ENCODE assay signal across 7 mouse cellular contexts in genomic region chr12:81484212-81484611, GRCm38 (mm10). TPM values are rescaled to one million over a fixed set of nuclear protein-coding genes. Genes with fewer than 3 reads are reported as not detected.
DNase-seq lines count a peak whose midpoint lies in the region; ATAC-seq and TF ChIP-seq lines count a peak whose summit lies in the region.

No protein-coding gene starts in this region.

- H3K27me3 ChIP-seq in lung, embryonic 15.5 days = no peaks in the 10 kb centered on the region
- no peaks in the 10 kb centered on the region for H3K27me3 ChIP-seq in embryonic facial prominence, embryonic 13.5 days
- H3K27me3 ChIP-seq in intestine, postnatal 0 days (replicated peaks; ENCODE audit: control insufficient read depth, insufficient read depth, low read length) = no peaks in the 10 kb centered on the region
- no peaks in the 10 kb centered on the region for H3K27me3 ChIP-seq in small intestine, adult 2 months (ENCODE audit: control insufficient read depth, insufficient read depth, low read length)

- H3K9ac ChIP-seq in lung, embryonic 15.5 days = peak overlapping the region; percentile 60
- peak overlapping the region; percentile 82 for H3K9ac ChIP-seq in embryonic facial prominence, embryonic 13.5 days
- H3K9ac ChIP-seq in intestine, postnatal 0 days (ENCODE audit: low read depth, low read length) = peak overlapping the region; percentile 61

- ATAC-seq in lung, embryonic 15.5 days (ENCODE audit: borderline replicate concordance, extremely low read depth, low FRiP score, low TSS enrichment) = no peak
- ATAC-seq in embryonic facial prominence, embryonic 13.5 days (ENCODE audit: insufficient number of reproducible peaks, insufficient read depth, low FRiP score, low TSS enrichment, low read depth) = no peak
- no peak for ATAC-seq in intestine, postnatal 0 days

- no peaks in the 10 kb centered on the region for H3K9me3 ChIP-seq in lung, embryonic 15.5 days
- no peaks in the 10 kb centered on the region for H3K9me3 ChIP-seq in embryonic facial prominence, embryonic 13.5 days
- H3K9me3 ChIP-seq in intestine, postnatal 0 days (ENCODE audit: control insufficient read depth) = no peaks in the 10 kb centered on the region

- TF ChIP-seq CTCF in intestine, postnatal 0 days (IDR thresholded peaks at IDR 0.05; ENCODE audit: low read depth) = no peak
- TF ChIP-seq CTCF in small intestine, adult 2 months (IDR thresholded peaks at IDR 0.05; ENCODE audit: extremely low read depth, insufficient read length, insufficient replicate concordance, low read depth, low read length) = no peak

- peak overlapping the region; percentile 67 for H3K4me2 ChIP-seq in lung, embryonic 15.5 days
- peak overlapping the region; percentile 65 for H3K4me2 ChIP-seq in embryonic facial prominence, embryonic 13.5 days
- H3K4me2 ChIP-seq in intestine, postnatal 0 days (replicated peaks; ENCODE audit: low read depth) = peak overlapping the region; percentile 70

- no peak for TF ChIP-seq POLR2A in small intestine, adult 2 months (IDR thresholded peaks at IDR 0.05; ENCODE audit: low read depth, low read length)

- peak overlapping the region; percentile 69 for H3K4me3 ChIP-seq in lung, embryonic 15.5 days
- peak overlapping the region; percentile 71 for H3K4me3 ChIP-seq in embryonic facial prominence, embryonic 13.5 days
- peak overlapping the region; percentile 79 for H3K4me3 ChIP-seq in intestine, postnatal 0 days (ENCODE audit: low read depth, low read length)
- H3K4me3 ChIP-seq in small intestine, adult 2 months (ENCODE audit: low read depth, low read length) = peak overlapping the region; percentile 85

- peaks cover 8% of the 10 kb centered on the region for H3K4me1 ChIP-seq in lung, embryonic 15.5 days
- H3K4me1 ChIP-seq in embryonic facial prominence, embryonic 13.5 days = no peaks in the 10 kb centered on the region
- H3K4me1 ChIP-seq in intestine, postnatal 0 days (replicated peaks; ENCODE audit: control insufficient read depth, insufficient read depth, low read length) = no peaks in the 10 kb centered on the region
- H3K4me1 ChIP-seq in small intestine, adult 2 months (ENCODE audit: control insufficient read depth, insufficient read depth, insufficient read length, low read length) = peaks cover 2% of the 10 kb centered on the region; the same call in 1 of the 2 replicates

- no peaks in the 10 kb centered on the region for H3K36me3 ChIP-seq in lung, embryonic 15.5 days
- no peaks in the 10 kb centered on the region for H3K36me3 ChIP-seq in embryonic facial prominence, embryonic 13.5 days
- no peaks in the 10 kb centered on the region; the same call in 1 of the 2 replicates for H3K36me3 ChIP-seq in intestine, postnatal 0 days (ENCODE audit: control insufficient read depth, insufficient read depth)
- H3K36me3 ChIP-seq in small intestine, adult 2 months (ENCODE audit: control insufficient read depth, insufficient read depth, low read length) = peaks cover 2% of the 10 kb centered on the region; the same call in 1 of the 2 replicates

- DNase-seq in lung, postnatal 25 days (ENCODE audit: low spot score) = no peak
- DNase-seq in left cerebral cortex, adult 8-10 months (ENCODE audit: low spot score in 2 of 2) = no peak
- DNase-seq in cerebellum, postnatal 36 days = no peak

- WGBS in lung, embryonic 15.5 days = 1% methylated on average over 7 of the region's 7 CpGs
- under 1% methylated on average over 7 of the region's 7 CpGs for WGBS in embryonic facial prominence, embryonic 13.5 days
- WGBS in intestine, postnatal 0 days = 1% methylated on average over 7 of the region's 7 CpGs
- 2% methylated on average over 7 of the region's 7 CpGs for WGBS in small intestine, adult 2 months

- peak overlapping the region; percentile 95 for H3K27ac ChIP-seq in lung, embryonic 15.5 days
- H3K27ac ChIP-seq in embryonic facial prominence, embryonic 13.5 days = peak overlapping the region; percentile 96; the same call in 1 of the 2 replicates
- H3K27ac ChIP-seq in intestine, postnatal 0 days (ENCODE audit: low read depth, low read length) = peak overlapping the region; percentile 94; the same call in 1 of the 2 replicates
- peak overlapping the region; percentile 99; the same call in 1 of the 2 replicates for H3K27ac ChIP-seq in small intestine, adult 2 months (ENCODE audit: insufficient read depth, low read depth, low read length)

RNA-seq across cellular contexts. Expression of gene Cox16, which starts 0.7 kb away (rescaled TPM):
- polyA plus RNA-seq in lung, embryonic 15.5 days (2015; fragmentation: Nextera tagmentation; extraction: Ambion mirVana) = 115 and 126 TPM in 2 replicates
- polyA plus RNA-seq in embryonic facial prominence, embryonic 13.5 days (2015; fragmentation: Nextera tagmentation; extraction: Ambion mirVana) = 130 and 145 TPM in 2 replicates
- 187 and 206 TPM in 2 replicates for polyA plus RNA-seq in intestine, postnatal 0 days (2015; fragmentation: Nextera tagmentation; extraction: Ambion mirVana)
- 54.8 and 78.2 TPM in 2 replicates for polyA plus RNA-seq in small intestine, adult 2 months (2012; rRNA removed)
- 10 to 100 TPM; 35.2 to 48.7 (median 39.4) TPM for total RNA-seq in left cerebral cortex, adult 8-10 months (2022)

RNA-seq across cellular contexts. Expression of gene Gm20498, which starts 48.5 kb away (rescaled TPM):
- 28.2 and 30.2 TPM in 2 replicates for polyA plus RNA-seq in lung, embryonic 15.5 days (2015; fragmentation: Nextera tagmentation; extraction: Ambion mirVana)
- polyA plus RNA-seq in embryonic facial prominence, embryonic 13.5 days (2015; fragmentation: Nextera tagmentation; extraction: Ambion mirVana) = 22.7 and 23.0 TPM in 2 replicates
- polyA plus RNA-seq in intestine, postnatal 0 days (2015; fragmentation: Nextera tagmentation; extraction: Ambion mirVana) = 35.4 and 39.9 TPM in 2 replicates
- 8.6 and 20.0 TPM in 2 replicates for polyA plus RNA-seq in small intestine, adult 2 months (2012; rRNA removed)
- 10 to 100 TPM; 40.6 to 45.2 (median 42.0) TPM for total RNA-seq in left cerebral cortex, adult 8-10 months (2022)

RNA-seq across cellular contexts. Expression of gene Synj2bp, which starts 48.5 kb away (rescaled TPM):
- 33.7 and 35.9 TPM in 2 replicates for polyA plus RNA-seq in lung, embryonic 15.5 days (2015; fragmentation: Nextera tagmentation; extraction: Ambion mirVana)
- 39.8 and 48.6 TPM in 2 replicates for polyA plus RNA-seq in embryonic facial prominence, embryonic 13.5 days (2015; fragmentation: Nextera tagmentation; extraction: Ambion mirVana)
- polyA plus RNA-seq in intestine, postnatal 0 days (2015; fragmentation: Nextera tagmentation; extraction: Ambion mirVana) = 37.1 and 41.8 TPM in 2 replicates
- polyA plus RNA-seq in small intestine, adult 2 months (2012; rRNA removed) = 24.3 and 54.3 TPM in 2 replicates
- 10 to 100 TPM; 25.9 to 34.2 (median 32.6) TPM for total RNA-seq in left cerebral cortex, adult 8-10 months (2022)
